Mouse (Mus musculus) forebrain, postnatal 0 days (tissue): ENCODE results near the gene Ccdc33. TPM values are rescaled to one million over a fixed set of nuclear protein-coding genes. Genes with fewer than 3 reads are reported as not detected.

Experiments
- ATAC-seq: fragments of 200-750 bp; cut with Nextera tagmentation; 2 replicates; pipeline ENCODE4 v1.8.0; 2017; ENCODE audit warnings: mild to moderate bottlenecking, moderate library complexity
- DNase-seq: peaks from one replicate; pipeline ENCODE4 v3.0.0-alpha.2; 2015
- H3K27ac ChIP-seq: fragments of 300-500 bp; sonication (generic); 2 replicates; pipeline ENCODE4 v1.5.1; 2014; ENCODE audit warnings: low read depth, mild to moderate bottlenecking, antibody characterized with exemption, low read length, moderate library complexity, mixed read lengths
- H3K27me3 ChIP-seq: fragments of 300-500 bp; sonication (generic); 2 replicates; pipeline ENCODE4 v1.6.1; 2014; ENCODE audit warnings: mild to moderate bottlenecking, low read length, mixed read lengths; ENCODE audit not compliant: insufficient read depth
- H3K36me3 ChIP-seq: fragments of 300-500 bp; sonication (generic); 2 replicates; pipeline ENCODE4 v1.6.1; 2014; ENCODE audit warnings: mild to moderate bottlenecking, moderate library complexity; ENCODE audit not compliant: insufficient read depth
- H3K4me1 ChIP-seq: fragments of 300-500 bp; sonication (generic); 2 replicates; pipeline ENCODE4 v1.6.1; 2014; ENCODE audit warnings: antibody characterized with exemption; ENCODE audit not compliant: insufficient read depth
- H3K4me2 ChIP-seq: fragments of 300-500 bp; sonication (generic); 2 replicates; pipeline ENCODE4 v1.6.1; 2014; ENCODE audit warnings: low read depth, mild to moderate bottlenecking, moderate library complexity
- H3K4me3 ChIP-seq: fragments of 300-500 bp; sonication (generic); 2 replicates; pipeline ENCODE4 v1.5.1; 2014; ENCODE audit warnings: low read depth, low read length, mixed read lengths
- H3K9ac ChIP-seq: fragments of 300-500 bp; sonication (generic); 2 replicates; pipeline ENCODE4 v1.6.1; 2014; ENCODE audit warnings: mild to moderate bottlenecking
- H3K9me3 ChIP-seq: fragments of 300-500 bp; sonication (generic); 2 replicates; pipeline ENCODE4 v1.6.1; 2016; ENCODE audit warnings: low read length
- CTCF ChIP-seq: sonication (generic); IDR thresholded peaks from 2 replicates; pipeline ENCODE4 v1.5.1; 2016; ENCODE audit warnings: antibody characterized with exemption, control low read depth, low read depth
- WGBS: fragments of 180-500 bp; shearing (Covaris S2); extraction: QIAGEN DNeasy Blood & Tissue Kit; methylation state at CpG from one replicate; pipeline ENCODE4 v1.1.7; 2014; 5-methylcytosine and 5-hydroxymethylcytosine counted together
- polyA plus RNA-seq: library from polyadenylated mRNA; unstranded; fragments of >200 nt; fragmentation: Nextera tagmentation; extraction: Ambion mirVana; gene quantifications from 2 replicates; pipeline ENCODE4 v1.2.1, GENCODE M21; 2015
- total RNA-seq: library from RNA; depleted of rRNA; stranded (reverse); fragments of >200 nt; gene quantifications from 2 replicates; pipeline ENCODE4 v1.2.3, GENCODE M21; 2014; rRNA removed

Gene Ccdc33
- total RNA-seq (0.38 and 3.0 TPM in 2 replicates), polyA plus RNA-seq (1.1 and 1.5 TPM in 2 replicates)

DNA sequence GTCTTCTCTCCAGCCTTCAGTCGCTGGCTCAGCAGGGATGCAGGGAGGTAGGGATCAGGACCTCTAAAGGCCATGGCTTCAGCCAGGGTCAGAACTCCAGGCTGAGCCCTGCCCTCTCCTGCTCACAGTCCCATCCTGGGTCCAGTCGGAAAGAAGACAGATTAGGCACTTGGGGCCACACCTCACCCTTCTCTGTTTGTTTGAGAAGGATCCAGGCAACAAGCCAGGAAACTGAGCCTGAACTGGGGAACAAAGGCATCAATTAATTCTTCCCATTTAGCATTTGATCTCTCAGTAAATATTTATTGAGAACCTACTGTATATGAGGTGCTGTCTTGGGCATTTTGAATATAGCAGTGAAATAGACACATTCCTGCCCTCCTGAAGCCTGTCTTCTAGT lies at the start of gene Ccdc33:
Gene Ccdc33 (minus strand): TSS at position 153 of the 400 bp plus-strand sequence.
- Histone ChIP-seq H3K4me3 (no peak within 1 kb of the TSS), H3K27me3 (no peaks in the 10 kb centered on the region), H3K9me3 (no peaks in the 10 kb centered on the region), H3K9ac (no peak within 1 kb of the TSS), H3K36me3 (no peaks in the 10 kb centered on the region), H3K4me1 (peaks cover 15% of the 10 kb centered on the region), H3K27ac (no peak within 1 kb of the TSS), H3K4me2 (no peak within 1 kb of the TSS)
- DNase-seq (no peak), ATAC-seq (no peak)
- no peak for TF ChIP-seq CTCF
- WGBS = 24% methylated on average over 2 of the region's 2 CpGs

DNA sequence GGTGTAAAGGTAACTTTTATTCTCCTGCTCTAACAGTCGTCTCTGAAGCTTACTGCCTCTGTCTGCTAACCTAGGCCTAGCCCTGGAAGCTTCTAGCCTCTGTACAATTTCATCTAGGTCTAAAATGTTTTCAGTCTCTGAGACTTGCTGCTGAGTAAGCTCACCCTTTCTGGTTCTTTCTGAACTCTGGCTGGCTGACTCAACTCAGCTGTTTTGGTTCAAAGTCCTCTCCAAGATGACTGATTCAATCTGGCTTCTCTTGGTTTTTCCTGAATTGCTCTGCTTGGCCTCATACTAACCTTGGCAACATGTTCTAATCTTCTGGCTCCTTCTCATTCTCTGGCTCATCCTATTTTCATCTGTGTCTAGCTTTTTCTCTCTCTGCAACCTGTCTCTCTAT lies 47.2 kb upstream of the Ccdc33 start:
- Histone ChIP-seq H3K27me3 (no peaks in the 10 kb centered on the region), H3K4me1 (no peaks in the 10 kb centered on the region), H3K4me2 (no peak overlapping the region), H3K4me3 (no peak overlapping the region), H3K9me3 (0 out of 2 replicates have a peak, but pooled peaks cover 7% of the 10 kb centered on the region), H3K27ac (no peak overlapping the region), H3K9ac (no peak overlapping the region), H3K36me3 (no peaks in the 10 kb centered on the region)
- ATAC-seq = no peak
- no peak for TF ChIP-seq CTCF
- WGBS = 81% methylated on average over 1 of the region's 1 CpGs
- no peak for DNase-seq

- no peak overlapping the region for H3K9ac ChIP-seq
- no peaks in the 10 kb centered on the region for H3K27me3 ChIP-seq
- H3K4me2 ChIP-seq = no peak overlapping the region
- 0 out of 2 replicates have a peak, but pooled peaks cover 7% of the 10 kb centered on the region for H3K9me3 ChIP-seq
- WGBS = 82% methylated on average over 5 of the region's 5 CpGs
- no peak overlapping the region for H3K27ac ChIP-seq
- ATAC-seq (no peak), DNase-seq (no peak)
- no peaks in the 10 kb centered on the region for H3K4me1 ChIP-seq
- no peak overlapping the region for H3K4me3 ChIP-seq
- TF ChIP-seq CTCF = no peak
- no peaks in the 10 kb centered on the region for H3K36me3 ChIP-seq
These were observed 44.5 kb upstream of the Ccdc33 start for GRCm38 (mm10) chr9:58163146-58163545.

GRCm38 (mm10) chr9:58162173-58162572 lies 43.5 kb upstream of the Ccdc33 start:
- no peak for TF ChIP-seq CTCF
- no peak overlapping the region for H3K4me2 ChIP-seq
- H3K27ac ChIP-seq = no peak overlapping the region
- H3K9me3 ChIP-seq = 0 out of 2 replicates have a peak, but pooled peaks cover 7% of the 10 kb centered on the region
- H3K4me1 ChIP-seq = no peaks in the 10 kb centered on the region
- WGBS = 100% methylated on average over 3 of the region's 3 CpGs
- DNase-seq (no peak), ATAC-seq (no peak)
- H3K36me3 ChIP-seq = no peaks in the 10 kb centered on the region
- no peaks in the 10 kb centered on the region for H3K27me3 ChIP-seq
- no peak overlapping the region for H3K9ac ChIP-seq
- H3K4me3 ChIP-seq = no peak overlapping the region

GRCm38 (mm10) chr9:58160315-58160714 lies 41.7 kb upstream of the Ccdc33 start:
- DNase-seq (no peak), ATAC-seq (no peak)
- Histone ChIP-seq H3K4me3 (no peak overlapping the region), H3K27ac (no peak overlapping the region), H3K9me3 (no peaks in the 10 kb centered on the region), H3K27me3 (no peaks in the 10 kb centered on the region), H3K9ac (no peak overlapping the region), H3K36me3 (no peaks in the 10 kb centered on the region), H3K4me2 (no peak overlapping the region), H3K4me1 (no peaks in the 10 kb centered on the region)
- WGBS = 79% methylated on average over 5 of the region's 5 CpGs
- TF ChIP-seq CTCF = no peak

- no peak for TF ChIP-seq CTCF
- Histone ChIP-seq H3K9me3 (no peaks in the 10 kb centered on the region), H3K36me3 (no peaks in the 10 kb centered on the region), H3K4me2 (no peak overlapping the region), H3K4me1 (no peaks in the 10 kb centered on the region), H3K27me3 (no peaks in the 10 kb centered on the region), H3K4me3 (no peak overlapping the region), H3K27ac (no peak overlapping the region), H3K9ac (no peak overlapping the region)
- DNase-seq = no peak
- 71% methylated on average over 4 of the region's 4 CpGs for WGBS
- peak; percentile 69 for ATAC-seq
These were observed 41.2 kb upstream of the Ccdc33 start for GRCm38 (mm10) chr9:58159855-58160254.

DNA sequence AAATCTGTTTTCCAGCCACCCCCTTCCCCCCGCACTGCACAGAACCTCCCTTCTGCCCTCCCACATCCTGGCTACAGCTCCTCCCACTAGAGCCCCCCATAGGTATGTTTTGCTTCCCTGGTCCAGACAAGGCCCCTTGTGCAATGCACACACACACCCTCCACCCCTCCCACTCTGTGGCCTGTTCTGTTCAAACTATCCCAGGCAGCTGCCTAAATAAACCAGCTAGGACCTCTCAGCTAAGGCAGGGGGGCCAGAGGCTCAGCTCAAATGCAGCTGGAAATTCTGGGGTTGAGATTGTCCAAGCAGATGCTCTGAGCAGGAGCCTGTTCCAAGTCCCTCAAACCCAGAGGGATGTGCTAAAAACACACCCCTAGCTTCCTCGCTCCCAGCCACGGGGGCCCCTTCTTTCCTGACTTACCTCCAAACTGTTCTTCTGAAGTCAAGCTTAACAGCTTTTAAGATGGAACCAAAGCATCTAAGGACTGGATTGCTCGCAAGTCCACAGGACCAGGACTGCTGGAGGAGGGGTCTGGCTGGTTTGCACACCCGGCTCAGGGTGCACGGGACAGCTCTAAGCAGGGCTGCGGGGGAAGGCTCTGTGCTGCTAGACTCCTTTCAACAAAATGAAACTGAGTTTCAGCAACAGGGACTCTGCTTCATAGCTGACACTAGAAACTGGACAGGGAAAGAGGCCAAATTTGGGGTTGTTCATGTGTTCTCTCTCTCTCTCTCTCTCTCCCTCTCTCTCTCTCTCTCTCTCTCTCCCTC lies 40.1 kb upstream of the Ccdc33 start:
- H3K9ac ChIP-seq = no peak overlapping the region
- no peak; the same call in 1 of the 2 replicates for ATAC-seq

More for the DNA sequence above, 40.1 kb upstream of the Ccdc33 start:
- DNase-seq = no peak
- Histone ChIP-seq H3K4me2 (no peak overlapping the region), H3K36me3 (no peaks in the 10 kb centered on the region), H3K27me3 (no peaks in the 10 kb centered on the region), H3K9me3 (no peaks in the 10 kb centered on the region), H3K4me3 (no peak overlapping the region), H3K4me1 (no peaks in the 10 kb centered on the region), H3K27ac (no peak overlapping the region)
- no peak for TF ChIP-seq CTCF
- 40% methylated on average over 7 of the region's 7 CpGs for WGBS
